Mouse (Mus musculus): Measurements from ENCODE around the gene Rhobtb1. TPM values are rescaled to one million over a fixed set of nuclear protein-coding genes. Genes with fewer than 3 reads are reported as not detected.
A peak's percentile ranks its signal among the peaks of the same experiment; 100 is the strongest.

Gene Rhobtb1
- polyA plus RNA-seq, 1 experiment from 2014 or later = 15.2 TPM

DNA sequence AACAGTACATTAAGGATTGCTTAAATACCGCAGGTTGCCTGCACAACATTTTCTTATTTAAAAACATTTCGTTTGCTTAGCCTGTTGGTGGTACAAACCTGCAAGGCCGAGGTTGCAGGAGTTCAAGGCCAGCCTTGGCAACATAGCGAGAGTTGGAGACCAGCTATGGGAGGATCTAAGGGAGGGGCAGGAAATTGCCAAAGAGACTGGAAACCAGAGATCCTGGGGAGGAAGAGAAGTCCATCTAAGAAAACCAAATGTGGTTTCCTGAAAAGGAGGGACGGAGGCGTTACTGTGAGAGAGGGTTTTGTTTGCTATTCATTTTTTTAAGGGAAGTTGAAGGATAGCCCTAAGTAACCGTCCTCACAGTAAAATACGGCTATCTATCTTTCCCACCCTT lies 60.3 kb downstream of the Rhobtb1 start:
- no peak for ATAC-seq (ENCODE audit: low read depth)
- Histone ChIP-seq H3K36me3 (ENCODE audit: control insufficient read depth, insufficient read depth, low read length) (0 out of 2 replicates have a peak, but pooled peaks cover 4% of the 10 kb centered on the region), H3K9ac (ENCODE audit: low read length) (peak overlapping the region; percentile 96; the same call in 1 of the 2 replicates), H3K4me3 (ENCODE audit: low read length) (peak overlapping the region; percentile 85), H3K9me3 (ENCODE audit: control insufficient read depth, low read length) (no peaks in the 10 kb centered on the region), H3K4me1 (replicated peaks; ENCODE audit: control insufficient read depth, insufficient read depth, low read length) (peaks cover 14% of the 10 kb centered on the region), H3K27ac (ENCODE audit: low read length) (peak overlapping the region; percentile 98; the same call in 1 of the 2 replicates), H3K4me2 (ENCODE audit: low read depth, low read length) (peak overlapping the region; percentile 96), H3K27me3 (ENCODE audit: control insufficient read depth, insufficient read depth, low read depth, low read length) (no peaks in the 10 kb centered on the region)
- WGBS = 38% methylated on average over 8 of the region's 8 CpGs

DNA sequence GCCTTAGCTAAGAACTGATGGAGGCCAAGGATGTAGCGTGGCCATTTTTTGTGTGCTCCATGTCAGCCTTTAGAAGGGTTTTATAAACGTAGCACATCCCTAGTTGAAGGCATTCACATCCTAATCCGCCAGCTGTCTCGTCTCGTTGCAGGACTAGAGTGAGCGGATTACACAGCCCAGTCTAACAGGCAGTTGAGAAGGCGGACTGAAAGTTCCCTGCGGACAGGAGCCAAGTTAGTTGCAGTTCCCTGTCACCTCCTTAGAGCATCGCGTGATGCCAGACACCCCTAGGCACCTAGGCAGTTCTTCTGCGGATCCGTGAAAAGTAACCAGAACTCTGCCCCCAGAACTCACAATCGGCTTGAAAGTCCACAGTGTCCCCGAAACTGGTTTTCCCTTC lies 60.7 kb downstream of the Rhobtb1 start:
- H3K27ac ChIP-seq (ENCODE audit: low read length) = peak overlapping the region; percentile 98
- H3K27me3 ChIP-seq (ENCODE audit: control insufficient read depth, insufficient read depth, low read depth, low read length) = no peaks in the 10 kb centered on the region
- peak overlapping the region; percentile 96 for H3K9ac ChIP-seq (ENCODE audit: low read length)
- WGBS = 2% methylated on average over 14 of the region's 14 CpGs
- H3K9me3 ChIP-seq (ENCODE audit: control insufficient read depth, low read length) = no peaks in the 10 kb centered on the region
- peak; percentile 26; the same call in 1 of the 2 replicates for ATAC-seq (ENCODE audit: low read depth)
- 0 out of 2 replicates have a peak, but pooled peaks cover 4% of the 10 kb centered on the region for H3K36me3 ChIP-seq (ENCODE audit: control insufficient read depth, insufficient read depth, low read length)
- H3K4me3 ChIP-seq (ENCODE audit: low read length) = peak overlapping the region; percentile 85
- peaks cover 14% of the 10 kb centered on the region for H3K4me1 ChIP-seq (replicated peaks; ENCODE audit: control insufficient read depth, insufficient read depth, low read length)
- H3K4me2 ChIP-seq (ENCODE audit: low read depth, low read length) = peak overlapping the region; percentile 96

DNA sequence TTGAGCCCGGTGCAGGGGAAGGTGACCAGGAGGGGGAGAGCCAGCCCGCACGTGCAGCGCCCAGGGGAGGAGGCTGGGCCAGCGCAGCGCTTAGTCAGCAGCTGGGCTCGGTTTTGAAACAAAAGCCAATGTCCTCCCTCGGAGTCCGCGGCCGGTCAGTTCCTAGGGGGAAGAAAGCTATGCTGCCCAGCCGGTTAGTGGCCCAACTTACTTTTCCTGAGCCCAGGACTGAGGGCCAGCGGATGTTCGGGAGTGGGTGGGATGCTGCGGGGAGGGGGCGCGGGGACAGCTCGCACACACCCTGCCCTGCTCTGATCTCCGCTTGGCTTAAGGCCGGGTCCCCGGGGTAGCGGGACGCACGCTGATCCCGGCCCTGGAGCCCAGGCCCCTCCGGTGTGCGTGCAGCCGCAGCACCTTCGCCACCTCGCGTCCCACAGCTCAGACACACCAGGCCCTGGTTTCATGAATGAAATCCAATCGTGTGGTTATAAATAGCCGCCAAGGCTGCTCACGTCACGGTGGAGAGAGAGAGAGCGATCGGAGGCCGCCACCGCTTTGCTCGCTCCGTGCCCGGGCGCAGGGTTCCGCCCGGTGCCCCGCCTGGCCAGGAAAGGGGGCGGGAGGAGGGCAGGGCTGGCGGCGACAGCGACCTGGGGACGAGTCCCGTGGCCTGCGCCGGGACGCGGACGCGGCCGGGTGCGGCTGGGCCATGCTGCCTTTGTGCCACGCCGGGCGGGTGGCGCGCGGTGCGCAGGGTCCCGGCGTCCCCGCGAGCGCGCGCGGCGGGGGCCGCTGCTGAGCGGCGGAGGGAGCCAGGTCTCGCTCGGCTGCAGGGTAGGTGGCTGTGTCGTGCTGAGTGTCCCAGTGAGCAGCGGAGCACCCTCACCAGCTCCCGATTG lies 61.6 kb downstream of the Rhobtb1 start, which contains the start of gene A930033H14Rik:
Gene A930033H14Rik (minus strand): TSS at position 557 of the 899 bp plus-strand sequence.
- Histone ChIP-seq H3K9me3 (ENCODE audit: control insufficient read depth, low read length) (no peaks in the 10 kb centered on the region), H3K4me1 (replicated peaks; ENCODE audit: control insufficient read depth, insufficient read depth, low read length) (peaks cover 14% of the 10 kb centered on the region)

DNA sequence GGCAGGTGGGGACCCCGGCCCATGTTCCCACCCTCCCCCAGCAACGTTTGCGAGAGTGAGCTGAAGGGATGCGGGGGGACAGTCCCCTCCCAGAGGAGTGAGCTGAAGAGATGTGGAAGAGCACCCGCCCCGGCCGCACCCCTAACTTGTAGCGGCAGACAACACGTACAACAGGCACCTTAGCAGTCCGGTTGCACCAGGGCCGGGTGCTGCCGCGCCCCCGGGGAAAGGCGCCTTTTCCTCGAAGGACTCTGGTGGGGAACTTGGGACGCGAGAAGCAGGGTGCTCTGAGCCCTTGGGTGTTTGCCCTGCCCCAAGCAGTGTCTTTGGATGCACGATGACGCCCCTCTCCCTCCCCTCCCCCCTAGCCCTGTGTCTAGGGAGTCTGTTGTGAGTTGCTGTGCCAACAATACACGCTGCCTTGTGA lies 62.2 kb downstream of the Rhobtb1 start:
- Histone ChIP-seq H3K4me1 (replicated peaks; ENCODE audit: control insufficient read depth, insufficient read depth, low read length) (peaks cover 14% of the 10 kb centered on the region), H3K4me3 (ENCODE audit: low read length) (peak overlapping the region; percentile 85), H3K36me3 (ENCODE audit: control insufficient read depth, insufficient read depth, low read length) (0 out of 2 replicates have a peak, but pooled peaks cover 4% of the 10 kb centered on the region), H3K9ac (ENCODE audit: low read length) (peak overlapping the region; percentile 96), H3K27me3 (ENCODE audit: control insufficient read depth, insufficient read depth, low read depth, low read length) (no peaks in the 10 kb centered on the region), H3K27ac (ENCODE audit: low read length) (peak overlapping the region; percentile 98), H3K9me3 (ENCODE audit: control insufficient read depth, low read length) (no peaks in the 10 kb centered on the region), H3K4me2 (ENCODE audit: low read depth, low read length) (peak overlapping the region; percentile 96)
- peak; percentile 50 for ATAC-seq (ENCODE audit: low read depth)
- 1% methylated on average over 21 of the region's 21 CpGs for WGBS

More for the DNA sequence above, 61.6 kb downstream of the Rhobtb1 start, which contains the start of gene A930033H14Rik:
- under 1% methylated on average over 69 of the region's 84 CpGs for WGBS
- Histone ChIP-seq H3K27me3 (ENCODE audit: control insufficient read depth, insufficient read depth, low read depth, low read length) (no peaks in the 10 kb centered on the region), H3K36me3 (ENCODE audit: control insufficient read depth, insufficient read depth, low read length) (0 out of 2 replicates have a peak, but pooled peaks cover 4% of the 10 kb centered on the region), H3K9ac (ENCODE audit: low read length) (peak within 1 kb of the TSS; percentile 96), H3K4me2 (ENCODE audit: low read depth, low read length) (peak within 1 kb of the TSS; percentile 96), H3K27ac (ENCODE audit: low read length) (peak within 1 kb of the TSS; percentile 98), H3K4me3 (ENCODE audit: low read length) (peak within 1 kb of the TSS; percentile 85)
- ATAC-seq (ENCODE audit: low read depth) = peak; percentile 94

DNA sequence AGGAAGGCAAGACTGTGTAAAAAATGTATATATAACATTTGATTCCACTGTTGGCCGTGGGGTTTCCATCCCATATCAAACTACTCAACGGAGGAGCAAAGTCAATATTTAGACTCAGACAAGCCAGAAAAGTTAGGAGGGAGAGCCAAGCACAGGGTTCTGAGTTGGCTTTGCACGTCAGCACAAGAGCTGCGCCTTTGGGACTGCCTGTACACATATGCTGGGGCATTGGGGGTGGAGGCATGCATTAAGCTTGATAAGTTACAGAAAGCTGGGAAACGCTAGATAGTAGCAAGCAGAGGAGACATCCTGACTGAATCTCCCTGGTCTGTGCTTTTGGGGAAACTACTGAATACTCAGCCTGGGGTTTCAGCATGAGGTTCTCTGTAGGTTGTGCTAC lies 62.8 kb downstream of the Rhobtb1 start:
- no peak for ATAC-seq (ENCODE audit: low read depth)
- Histone ChIP-seq H3K27ac (ENCODE audit: low read length) (peak overlapping the region; percentile 98), H3K36me3 (ENCODE audit: control insufficient read depth, insufficient read depth, low read length) (0 out of 2 replicates have a peak, but pooled peaks cover 4% of the 10 kb centered on the region), H3K4me2 (ENCODE audit: low read depth, low read length) (peak overlapping the region; percentile 96), H3K9me3 (ENCODE audit: control insufficient read depth, low read length) (no peaks in the 10 kb centered on the region), H3K27me3 (ENCODE audit: control insufficient read depth, insufficient read depth, low read depth, low read length) (no peaks in the 10 kb centered on the region), H3K9ac (ENCODE audit: low read length) (peak overlapping the region; percentile 96), H3K4me1 (replicated peaks; ENCODE audit: control insufficient read depth, insufficient read depth, low read length) (peaks cover 14% of the 10 kb centered on the region), H3K4me3 (ENCODE audit: low read length) (peak overlapping the region; percentile 85)
- 9% methylated on average over 5 of the region's 5 CpGs for WGBS

DNA sequence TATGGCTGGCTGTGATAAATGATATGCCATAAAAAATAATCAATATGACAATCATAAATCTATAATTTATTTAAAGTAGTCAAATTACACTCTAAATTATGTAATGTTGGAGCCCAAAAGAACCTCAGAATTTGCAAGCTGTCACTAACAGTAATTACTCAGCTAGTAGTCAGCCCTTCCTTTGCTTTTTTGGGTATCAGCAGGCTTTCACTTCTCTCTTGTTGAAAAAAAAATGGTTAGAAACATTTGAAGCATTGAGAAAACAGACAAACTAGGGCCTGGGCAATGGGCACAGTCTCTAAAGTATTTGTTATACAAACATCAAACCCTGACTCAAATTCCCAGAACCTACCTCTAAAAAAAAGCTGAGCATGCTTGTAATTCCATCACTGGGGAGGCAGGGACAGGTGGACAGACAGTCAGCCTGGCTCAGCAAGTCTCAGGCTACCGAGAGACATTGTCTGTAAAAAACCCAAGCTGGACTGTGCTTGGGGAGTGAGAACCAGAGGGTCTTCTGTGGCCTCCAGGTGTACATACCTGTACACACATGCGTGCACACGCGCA lies 66.0 kb downstream of the Rhobtb1 start:
- H3K27ac ChIP-seq (ENCODE audit: low read length) = no peak overlapping the region
- no peaks in the 10 kb centered on the region for H3K27me3 ChIP-seq (ENCODE audit: control insufficient read depth, insufficient read depth, low read depth, low read length)
- no peak overlapping the region for H3K4me3 ChIP-seq (ENCODE audit: low read length)
- 0 out of 2 replicates have a peak, but pooled peaks cover 4% of the 10 kb centered on the region for H3K36me3 ChIP-seq (ENCODE audit: control insufficient read depth, insufficient read depth, low read length)
- no peak overlapping the region for H3K9ac ChIP-seq (ENCODE audit: low read length)
- no peaks in the 10 kb centered on the region for H3K9me3 ChIP-seq (ENCODE audit: control insufficient read depth, low read length)
- H3K4me1 ChIP-seq (replicated peaks; ENCODE audit: control insufficient read depth, insufficient read depth, low read length) = peaks cover 8% of the 10 kb centered on the region
- H3K4me2 ChIP-seq (ENCODE audit: low read depth, low read length) = no peak overlapping the region
- 94% methylated on average over 4 of the region's 4 CpGs for WGBS
- ATAC-seq (ENCODE audit: low read depth) = no peak

DNA sequence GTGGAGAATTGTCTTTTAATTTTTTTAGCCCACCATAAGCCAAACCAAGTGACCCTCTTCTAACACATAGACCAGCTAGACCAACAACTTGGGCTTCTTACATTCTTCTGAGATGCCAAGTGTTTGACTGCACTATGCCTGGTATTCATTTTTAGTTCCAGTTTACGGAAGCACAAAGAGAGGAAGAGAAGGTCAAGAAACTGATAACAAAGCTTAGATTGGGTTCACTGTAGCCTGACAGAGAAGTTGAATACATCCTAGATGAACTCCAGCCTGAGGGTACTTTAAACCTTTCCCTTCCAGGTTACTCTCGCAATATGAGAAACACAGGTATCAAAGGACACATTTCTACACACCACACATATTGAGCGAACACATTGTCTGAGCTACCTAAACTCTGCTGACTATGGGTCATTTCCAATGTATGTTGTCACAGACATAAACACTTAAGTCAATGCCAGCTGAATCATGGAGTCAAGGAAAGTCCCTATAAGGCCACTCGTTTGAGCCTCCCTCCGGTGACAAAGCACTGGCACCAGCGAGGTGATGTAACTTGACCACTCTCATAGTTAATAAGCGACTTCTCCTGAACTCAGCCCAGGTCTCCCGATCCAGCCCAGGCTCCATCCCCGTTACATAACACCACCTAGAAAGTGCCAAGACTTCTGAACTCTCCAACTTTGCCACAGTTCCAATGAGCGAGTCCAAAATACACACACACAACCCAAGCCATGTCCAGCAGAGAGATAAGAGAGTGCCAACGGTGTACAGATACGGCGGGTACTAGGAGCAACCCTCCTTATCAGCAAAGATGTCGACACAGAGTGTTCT lies 67.4 kb downstream of the Rhobtb1 start:
- H3K27me3 ChIP-seq (ENCODE audit: control insufficient read depth, insufficient read depth, low read depth, low read length) = no peaks in the 10 kb centered on the region
- 0 out of 2 replicates have a peak, but pooled peaks cover 4% of the 10 kb centered on the region for H3K36me3 ChIP-seq (ENCODE audit: control insufficient read depth, insufficient read depth, low read length)
- no peak overlapping the region for H3K4me2 ChIP-seq (ENCODE audit: low read depth, low read length)
- no peak overlapping the region for H3K27ac ChIP-seq (ENCODE audit: low read length)
- H3K4me3 ChIP-seq (ENCODE audit: low read length) = no peak overlapping the region
- ATAC-seq (ENCODE audit: low read depth) = no peak
- 57% methylated on average over 14 of the region's 14 CpGs for WGBS
- H3K4me1 ChIP-seq (replicated peaks; ENCODE audit: control insufficient read depth, insufficient read depth, low read length) = peaks cover 7% of the 10 kb centered on the region
- no peaks in the 10 kb centered on the region for H3K9me3 ChIP-seq (ENCODE audit: control insufficient read depth, low read length)
- H3K9ac ChIP-seq (ENCODE audit: low read length) = no peak overlapping the region

DNA sequence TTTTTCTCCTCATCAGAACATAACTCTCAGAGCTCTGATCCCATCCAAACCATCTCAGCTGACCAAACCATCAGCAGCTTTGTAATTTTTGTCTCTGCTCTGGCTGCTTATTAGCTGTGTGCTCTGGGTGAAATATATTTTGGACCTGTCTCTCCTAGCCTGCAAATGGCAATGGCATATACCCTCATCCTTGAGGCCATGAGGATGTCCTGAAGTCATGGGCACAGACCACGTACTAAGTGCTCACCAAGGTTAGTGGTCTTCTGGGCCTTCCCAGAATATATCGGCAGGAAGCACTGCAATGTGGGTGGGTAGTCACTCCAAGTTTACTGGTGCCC lies 68.0 kb downstream of the Rhobtb1 start:
- WGBS = 97% methylated on average over 2 of the region's 2 CpGs

More for the DNA sequence above, 68.0 kb downstream of the Rhobtb1 start:
- H3K36me3 ChIP-seq (ENCODE audit: control insufficient read depth, insufficient read depth, low read length) = 0 out of 2 replicates have a peak, but pooled peaks cover 4% of the 10 kb centered on the region
- no peak overlapping the region for H3K4me3 ChIP-seq (ENCODE audit: low read length)
- H3K9ac ChIP-seq (ENCODE audit: low read length) = no peak overlapping the region
- no peaks in the 10 kb centered on the region for H3K27me3 ChIP-seq (ENCODE audit: control insufficient read depth, insufficient read depth, low read depth, low read length)
- H3K9me3 ChIP-seq (ENCODE audit: control insufficient read depth, low read length) = no peaks in the 10 kb centered on the region
- no peak overlapping the region for H3K4me2 ChIP-seq (ENCODE audit: low read depth, low read length)
- no peak for ATAC-seq (ENCODE audit: low read depth)
- no peak overlapping the region for H3K27ac ChIP-seq (ENCODE audit: low read length)
- H3K4me1 ChIP-seq (replicated peaks; ENCODE audit: control insufficient read depth, insufficient read depth, low read length) = peaks cover 2% of the 10 kb centered on the region; the same call in 1 of the 2 replicates
